Mouse (Mus musculus): ENCODE measurements around the gene Gm8011. TPM values are rescaled to one million over a fixed set of nuclear protein-coding genes. Genes with fewer than 3 reads are reported as not detected.
"Not testable (repeated sequence)": the region's sequence is repeated elsewhere in the genome, so short reads cannot be mapped to it uniquely, and the experiment has no call there.

Gm8011 gene
- polyA plus RNA-seq (2014; fragmentation: Nextera tagmentation; extraction: Ambion mirVana) = not detected in 2 replicates

DNA sequence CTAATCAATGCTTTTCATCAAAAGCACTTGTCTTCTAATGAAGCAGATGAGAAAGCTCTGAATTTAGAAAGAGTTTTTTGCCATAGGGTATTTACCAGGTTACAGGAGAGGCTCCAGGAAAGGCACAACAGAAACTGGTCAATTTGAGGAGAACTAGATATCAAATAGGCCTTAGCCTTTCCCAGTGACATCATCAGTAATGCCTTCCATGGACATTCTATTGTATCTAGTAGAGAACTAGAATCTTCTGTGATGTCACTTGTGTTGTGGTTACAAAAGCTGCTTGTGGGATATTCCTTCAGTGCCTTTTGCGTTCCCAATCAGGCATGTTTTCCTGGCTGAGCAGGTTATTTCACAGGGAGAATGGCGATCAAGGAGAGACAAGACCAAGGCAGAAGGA is at the start of gene Gm8011:
TSS of gene Gm8011 (plus strand) at position 301 of the 400 bp plus-strand sequence.
- not testable (repeated sequence) for H3K27me3 ChIP-seq (ENCODE audit: control insufficient read depth, insufficient read depth, low read length); DNase-seq; H3K4me1 ChIP-seq (ENCODE audit: control insufficient read depth, insufficient read depth, low read length); H3K4me2 ChIP-seq (ENCODE audit: low read length); H3K36me3 ChIP-seq (ENCODE audit: control insufficient read depth, insufficient read depth, low read length); ATAC-seq (ENCODE audit: low FRiP score, low TSS enrichment); H3K9ac ChIP-seq (replicated peaks; ENCODE audit: low read length); H3K27ac ChIP-seq (replicated peaks; ENCODE audit: low read depth, low read length); H3K4me3 ChIP-seq (replicated peaks; ENCODE audit: low read depth, low read length); H3K9me3 ChIP-seq (ENCODE audit: control insufficient read depth, low read length)
- 46% methylated on average over 2 of the region's 2 CpGs for WGBS

GRCm38 (mm10) chr14:42439573-42439972 is 24.1 kb upstream of the Gm8011 start, which contains the start of gene Gm8005:
Gene Gm8005 (minus strand): TSS chr14:42439673.
- not testable (repeated sequence) for H3K4me1 ChIP-seq (ENCODE audit: control insufficient read depth, insufficient read depth, low read length); H3K27ac ChIP-seq (replicated peaks; ENCODE audit: low read depth, low read length); H3K4me3 ChIP-seq (replicated peaks; ENCODE audit: low read depth, low read length); H3K27me3 ChIP-seq (ENCODE audit: control insufficient read depth, insufficient read depth, low read length); ATAC-seq (ENCODE audit: low FRiP score, low TSS enrichment); H3K4me2 ChIP-seq (ENCODE audit: low read length); H3K9me3 ChIP-seq (ENCODE audit: control insufficient read depth, low read length); H3K36me3 ChIP-seq (ENCODE audit: control insufficient read depth, insufficient read depth, low read length); DNase-seq; H3K9ac ChIP-seq (replicated peaks; ENCODE audit: low read length)
- 97% methylated on average over 2 of the region's 4 CpGs for WGBS

DNA sequence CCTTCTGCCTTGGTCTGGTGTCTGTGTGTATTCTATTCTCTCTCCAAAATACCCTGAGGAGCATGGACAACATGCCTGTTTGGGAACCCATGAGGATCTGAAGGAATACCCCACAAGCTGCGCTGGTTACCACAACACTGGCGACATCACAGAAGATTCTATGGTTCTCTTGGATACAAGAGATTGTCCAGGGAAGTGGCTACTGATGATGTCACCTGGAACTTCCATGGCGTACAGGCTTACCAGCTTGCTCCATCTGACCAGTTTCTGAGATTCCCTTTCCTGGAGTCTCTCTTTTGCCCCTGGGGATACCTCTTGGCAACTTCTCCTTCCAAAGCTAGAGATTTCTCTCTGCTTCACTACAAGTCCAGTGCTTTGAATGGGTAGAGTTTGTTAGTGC is 38.6 kb downstream of the Gm8011 start, which contains the start of gene Gm8020:
TSS of gene Gm8020 (minus strand) at position 101 of the 400 bp plus-strand sequence.
- ATAC-seq (ENCODE audit: low FRiP score, low TSS enrichment); H3K4me2 ChIP-seq (ENCODE audit: low read length); H3K4me1 ChIP-seq (ENCODE audit: control insufficient read depth, insufficient read depth, low read length); DNase-seq; H3K27me3 ChIP-seq (ENCODE audit: control insufficient read depth, insufficient read depth, low read length); H3K4me3 ChIP-seq (replicated peaks; ENCODE audit: low read depth, low read length); H3K27ac ChIP-seq (replicated peaks; ENCODE audit: low read depth, low read length); H3K9ac ChIP-seq (replicated peaks; ENCODE audit: low read length); H3K36me3 ChIP-seq (ENCODE audit: control insufficient read depth, insufficient read depth, low read length); H3K9me3 ChIP-seq (ENCODE audit: control insufficient read depth, low read length): not testable (repeated sequence)
- WGBS = 63% methylated on average over 1 of the region's 3 CpGs

Other genes with a start within 250 kb of the Gm8011 start
- gene Gm17026, start 203.8 kb upstream of the Gm8011 start, polyA plus RNA-seq (2014; fragmentation: Nextera tagmentation; extraction: Ambion mirVana) = not detected in 2 replicates
- gene Gm9611, start 166.5 kb upstream of the Gm8011 start, polyA plus RNA-seq (2014; fragmentation: Nextera tagmentation; extraction: Ambion mirVana) = not detected in 2 replicates
- not detected in 2 replicates for gene Gm7995, start 153.7 kb upstream of the Gm8011 start, polyA plus RNA-seq (2014; fragmentation: Nextera tagmentation; extraction: Ambion mirVana)
- not detected in 2 replicates for gene Gm8005, start 24.2 kb upstream of the Gm8011 start, polyA plus RNA-seq (2014; fragmentation: Nextera tagmentation; extraction: Ambion mirVana)
- gene Gm8020, start 38.5 kb downstream of the Gm8011 start, polyA plus RNA-seq (2014; fragmentation: Nextera tagmentation; extraction: Ambion mirVana) = not detected in 2 replicates
- not detected in 2 replicates for gene Gm8024, start 60.4 kb downstream of the Gm8011 start, polyA plus RNA-seq (2014; fragmentation: Nextera tagmentation; extraction: Ambion mirVana)
- not detected in 2 replicates for gene Gm17124, start 136.0 kb downstream of the Gm8011 start, polyA plus RNA-seq (2014; fragmentation: Nextera tagmentation; extraction: Ambion mirVana)
- not detected in 2 replicates for gene Gm3633, start 178.0 kb downstream of the Gm8011 start, polyA plus RNA-seq (2014; fragmentation: Nextera tagmentation; extraction: Ambion mirVana)
- gene Gm10378, start 192.1 kb downstream of the Gm8011 start, polyA plus RNA-seq (2014; fragmentation: Nextera tagmentation; extraction: Ambion mirVana) = not detected in 2 replicates

All from midbrain, embryonic 14.5 days (tissue).